Mouse (Mus musculus): ENCODE results near the gene Cntfr. TPM values are rescaled to one million over a fixed set of nuclear protein-coding genes. Genes with fewer than 3 reads are reported as not detected.
"Not testable (repeated sequence)": the region's sequence is repeated elsewhere in the genome, so short reads cannot be mapped to it uniquely, and the experiment has no call there.

The Cntfr gene
- polyA plus RNA-seq, 1 experiment from 2014 or later = 19.0 TPM

- not testable (repeated sequence) for H3K27me3 ChIP-seq; H3K9ac ChIP-seq; H3K9me3 ChIP-seq (replicated peaks); H3K27ac ChIP-seq (replicated peaks); H3K4me1 ChIP-seq; H3K4me3 ChIP-seq (replicated peaks); H3K36me3 ChIP-seq; H3K4me2 ChIP-seq (replicated peaks); ATAC-seq (ENCODE audit: insufficient number of reproducible peaks, low FRiP score, low TSS enrichment, low read depth)
- 32% methylated on average over 1 of the region's 1 CpGs for WGBS
Observed at GRCm38 (mm10) chr4:41688562-41688961, 8.3 kb downstream of the Cntfr start.

- H3K27ac ChIP-seq (replicated peaks); H3K4me2 ChIP-seq (replicated peaks); H3K9ac ChIP-seq; H3K9me3 ChIP-seq (replicated peaks); H3K36me3 ChIP-seq; H3K27me3 ChIP-seq; ATAC-seq (ENCODE audit: insufficient number of reproducible peaks, low FRiP score, low TSS enrichment, low read depth); H3K4me3 ChIP-seq (replicated peaks): not testable (repeated sequence)
- WGBS = 55% methylated on average over 10 of the region's 10 CpGs
- H3K4me1 ChIP-seq = peaks cover 17% of the 10 kb centered on the region
Observed at GRCm38 (mm10) chr4:41685882-41686492, 10.9 kb downstream of the Cntfr start.

DNA sequence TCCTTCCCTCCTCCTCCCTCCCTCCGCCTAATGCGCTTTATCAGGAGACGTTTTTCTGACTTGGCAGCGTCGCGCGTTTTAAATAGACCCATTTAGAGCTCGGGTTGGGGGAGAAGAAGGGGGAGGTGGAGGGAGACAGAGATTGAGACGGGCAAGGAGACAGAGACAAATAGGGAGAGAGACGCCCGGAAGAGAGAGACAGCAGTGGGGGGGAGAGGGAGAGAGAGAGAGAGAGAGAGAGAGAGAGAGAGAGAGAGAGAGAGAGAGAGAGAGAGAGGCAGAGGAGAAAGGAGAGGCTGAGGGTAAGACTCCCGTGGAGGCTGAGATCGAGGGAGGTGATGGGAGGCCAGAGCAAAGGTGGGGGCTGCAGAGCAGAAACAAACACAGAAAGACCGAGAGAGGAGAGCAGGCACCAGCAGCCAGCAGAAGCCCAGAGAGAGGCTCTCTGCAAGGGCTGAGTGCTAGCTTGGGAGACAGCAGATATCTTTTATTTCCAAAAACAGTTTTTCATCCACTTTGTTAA is 11.9 kb downstream of the Cntfr start:
- H3K9me3 ChIP-seq (replicated peaks); ATAC-seq (ENCODE audit: insufficient number of reproducible peaks, low FRiP score, low TSS enrichment, low read depth); H3K27me3 ChIP-seq; H3K4me2 ChIP-seq (replicated peaks); H3K36me3 ChIP-seq; H3K4me3 ChIP-seq (replicated peaks); H3K9ac ChIP-seq; H3K27ac ChIP-seq (replicated peaks): not testable (repeated sequence)
- peaks cover 25% of the 10 kb centered on the region for H3K4me1 ChIP-seq
- WGBS = 3% methylated on average over 11 of the region's 14 CpGs

GRCm38 (mm10) chr4:41684131-41684930 is 12.6 kb downstream of the Cntfr start:
- H3K27me3 ChIP-seq; ATAC-seq (ENCODE audit: insufficient number of reproducible peaks, low FRiP score, low TSS enrichment, low read depth); H3K9ac ChIP-seq; H3K36me3 ChIP-seq; H3K9me3 ChIP-seq (replicated peaks); H3K27ac ChIP-seq (replicated peaks): not testable (repeated sequence)
- Histone ChIP-seq H3K4me1 (peaks cover 32% of the 10 kb centered on the region), H3K4me2 (replicated peaks) (peak overlapping the region; percentile 34), H3K4me3 (replicated peaks) (0 out of 2 replicates have a peak overlapping the region, but pooled peaks have one; percentile 13)
- 11% methylated on average over 27 of the region's 27 CpGs for WGBS

GRCm38 (mm10) chr4:41683303-41683702 is 13.6 kb downstream of the Cntfr start:
- H3K9ac ChIP-seq; H3K27me3 ChIP-seq; H3K9me3 ChIP-seq (replicated peaks); H3K27ac ChIP-seq (replicated peaks); H3K36me3 ChIP-seq: not testable (repeated sequence)
- 2% methylated on average over 19 of the region's 27 CpGs for WGBS
- Histone ChIP-seq H3K4me2 (replicated peaks) (peak overlapping the region; percentile 41), H3K4me1 (peaks cover 40% of the 10 kb centered on the region), H3K4me3 (replicated peaks) (peak overlapping the region; percentile 25; the same call in 1 of the 2 replicates)
- peak; percentile 30; the same call in 1 of the 2 replicates for ATAC-seq (ENCODE audit: insufficient number of reproducible peaks, low FRiP score, low TSS enrichment, low read depth)

DNA sequence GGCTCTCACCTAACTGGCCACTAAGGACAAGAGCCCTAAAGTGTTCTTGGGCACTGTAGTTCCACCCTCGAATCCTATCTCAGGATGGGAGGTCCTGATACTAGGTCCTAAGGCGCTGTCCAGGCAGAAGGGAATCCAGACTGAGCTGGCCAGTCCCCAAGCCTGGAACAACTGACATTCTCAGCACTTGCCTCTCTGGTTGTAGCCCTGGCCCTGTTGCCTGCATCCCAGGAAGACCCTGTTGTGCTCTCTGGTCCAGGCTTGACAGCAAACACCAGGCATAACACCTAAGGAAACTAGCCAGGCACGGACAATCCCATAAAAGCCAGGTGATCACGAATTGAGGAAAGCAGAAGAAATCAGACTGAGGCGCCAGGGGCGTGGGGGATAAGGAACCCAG is 14.1 kb downstream of the Cntfr start:
- ATAC-seq (ENCODE audit: insufficient number of reproducible peaks, low FRiP score, low TSS enrichment, low read depth) = no peak
- H3K4me3 ChIP-seq (replicated peaks) = no peak overlapping the region
- no peaks in the 10 kb centered on the region for H3K27me3 ChIP-seq
- 37% methylated on average over 6 of the region's 6 CpGs for WGBS
- no peaks in the 10 kb centered on the region for H3K36me3 ChIP-seq
- no peak overlapping the region; the same call in 1 of the 2 replicates for H3K4me2 ChIP-seq (replicated peaks)
- H3K9ac ChIP-seq = no peak overlapping the region
- H3K9me3 ChIP-seq (replicated peaks) = no peaks in the 10 kb centered on the region
- 0 out of 2 replicates have a peak overlapping the region, but pooled peaks have one; percentile 5 for H3K27ac ChIP-seq (replicated peaks)
- H3K4me1 ChIP-seq = peaks cover 40% of the 10 kb centered on the region

DNA sequence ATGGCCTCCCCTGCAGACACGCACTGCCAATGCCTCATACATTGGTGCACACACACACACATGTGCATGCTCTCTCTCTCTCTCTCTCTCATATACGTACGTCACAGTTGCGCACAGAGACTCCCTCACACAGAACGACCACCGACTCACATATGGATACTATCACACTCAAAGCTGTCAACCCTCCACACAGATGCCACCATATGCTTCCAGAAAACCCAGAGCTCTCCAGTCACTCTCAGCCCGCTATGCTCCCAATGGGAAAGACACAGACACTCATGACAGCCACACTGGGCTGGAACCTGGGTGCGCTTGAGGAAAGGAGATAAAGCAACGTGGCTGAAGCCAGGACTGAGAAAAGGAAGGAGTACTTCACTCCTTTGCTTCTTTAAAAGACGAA is 14.9 kb downstream of the Cntfr start:
- no peak for ATAC-seq (ENCODE audit: insufficient number of reproducible peaks, low FRiP score, low TSS enrichment, low read depth)
- Histone ChIP-seq H3K27ac (replicated peaks) (no peak overlapping the region), H3K27me3 (no peaks in the 10 kb centered on the region), H3K9me3 (replicated peaks) (no peaks in the 10 kb centered on the region), H3K4me1 (peaks cover 48% of the 10 kb centered on the region), H3K36me3 (no peaks in the 10 kb centered on the region), H3K4me2 (replicated peaks) (no peak overlapping the region), H3K9ac (no peak overlapping the region), H3K4me3 (replicated peaks) (no peak overlapping the region)
- 61% methylated on average over 10 of the region's 10 CpGs for WGBS

DNA sequence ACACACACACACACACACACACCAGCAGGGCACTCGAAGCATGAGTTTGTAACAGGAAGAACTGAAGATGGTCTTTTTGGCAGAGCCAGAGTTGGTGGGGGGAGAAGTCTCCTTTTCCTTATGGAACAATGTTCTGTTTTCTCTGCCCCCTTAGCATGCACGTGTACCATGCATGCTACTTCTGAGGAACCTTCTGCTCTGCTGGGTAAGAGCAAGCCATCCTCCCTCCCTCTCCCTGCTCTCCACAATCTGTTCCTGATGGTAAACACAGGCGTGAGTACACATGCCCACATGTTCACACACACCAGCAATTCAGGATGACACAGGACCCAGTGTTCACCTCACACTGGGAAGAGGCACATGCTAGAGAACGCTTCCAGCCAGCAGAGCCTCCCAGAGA is 15.7 kb downstream of the Cntfr start:
- no peaks in the 10 kb centered on the region for H3K36me3 ChIP-seq
- no peak overlapping the region for H3K4me3 ChIP-seq (replicated peaks)
- H3K27me3 ChIP-seq = no peaks in the 10 kb centered on the region
- H3K9me3 ChIP-seq (replicated peaks) = no peaks in the 10 kb centered on the region
- H3K4me1 ChIP-seq = peaks cover 55% of the 10 kb centered on the region
- H3K27ac ChIP-seq (replicated peaks) = no peak overlapping the region
- H3K4me2 ChIP-seq (replicated peaks) = no peak overlapping the region
- H3K9ac ChIP-seq = no peak overlapping the region
- no peak for ATAC-seq (ENCODE audit: insufficient number of reproducible peaks, low FRiP score, low TSS enrichment, low read depth)
- WGBS = 40% methylated on average over 4 of the region's 4 CpGs

- Histone ChIP-seq H3K9ac (no peak overlapping the region), H3K27ac (replicated peaks) (no peak overlapping the region), H3K27me3 (no peaks in the 10 kb centered on the region), H3K36me3 (no peaks in the 10 kb centered on the region), H3K4me1 (peaks cover 59% of the 10 kb centered on the region), H3K9me3 (replicated peaks) (no peaks in the 10 kb centered on the region), H3K4me2 (replicated peaks) (no peak overlapping the region), H3K4me3 (replicated peaks) (no peak overlapping the region)
- ATAC-seq (ENCODE audit: insufficient number of reproducible peaks, low FRiP score, low TSS enrichment, low read depth) = no peak; the same call in 1 of the 2 replicates
- WGBS = 63% methylated on average over 1 of the region's 2 CpGs
Observed at GRCm38 (mm10) chr4:41679291-41679690, 17.6 kb downstream of the Cntfr start.

DNA sequence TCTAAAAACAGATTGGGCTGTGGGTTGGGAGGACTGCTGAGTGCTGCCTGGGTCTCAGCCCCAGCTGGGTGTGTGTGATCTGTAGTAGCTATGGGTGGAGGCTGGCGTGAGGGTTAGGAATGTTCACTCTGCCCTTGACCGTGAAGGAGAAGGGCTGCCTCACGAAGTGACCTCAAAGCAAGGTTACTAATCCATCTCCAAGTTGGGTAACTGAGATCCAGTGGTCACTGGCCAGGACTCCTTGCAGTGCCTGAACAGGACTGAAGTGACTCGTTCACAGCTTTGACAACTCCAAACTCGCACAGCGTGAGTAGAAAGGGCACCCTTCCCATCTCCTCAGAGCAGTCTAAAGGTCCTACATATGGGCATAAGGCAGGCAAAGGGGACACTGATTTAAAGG is 18.0 kb downstream of the Cntfr start:
- no peaks in the 10 kb centered on the region for H3K27me3 ChIP-seq
- WGBS = 80% methylated on average over 6 of the region's 6 CpGs
- no peak for ATAC-seq (ENCODE audit: insufficient number of reproducible peaks, low FRiP score, low TSS enrichment, low read depth)

GRCm38 (mm10) chr4:41677006-41677629 is 19.8 kb downstream of the Cntfr start:
- H3K4me2 ChIP-seq (replicated peaks) = no peak overlapping the region
- no peak for ATAC-seq (ENCODE audit: insufficient number of reproducible peaks, low FRiP score, low TSS enrichment, low read depth)
- H3K9me3 ChIP-seq (replicated peaks) = no peaks in the 10 kb centered on the region
- no peak overlapping the region for H3K27ac ChIP-seq (replicated peaks)
- no peak overlapping the region for H3K9ac ChIP-seq
- WGBS = 46% methylated on average over 12 of the region's 13 CpGs
- peaks cover 57% of the 10 kb centered on the region for H3K4me1 ChIP-seq
- H3K27me3 ChIP-seq = no peaks in the 10 kb centered on the region
- no peak overlapping the region for H3K4me3 ChIP-seq (replicated peaks)
- no peaks in the 10 kb centered on the region for H3K36me3 ChIP-seq

More for the DNA sequence above, 18.0 kb downstream of the Cntfr start:
- H3K4me1 ChIP-seq = peaks cover 57% of the 10 kb centered on the region
- H3K27ac ChIP-seq (replicated peaks) = no peak overlapping the region
- H3K9me3 ChIP-seq (replicated peaks) = no peaks in the 10 kb centered on the region
- no peaks in the 10 kb centered on the region for H3K36me3 ChIP-seq
- H3K9ac ChIP-seq = no peak overlapping the region
- H3K4me2 ChIP-seq (replicated peaks) = no peak overlapping the region
- no peak overlapping the region for H3K4me3 ChIP-seq (replicated peaks)
